Mouse (Mus musculus): ENCODE measurements at regions not wholly inside any gene's neighbourhood (a gene's known extent, or its start where the extent isn't known, plus 50 kb on each side); places are given as distances from the start of the nearest gene placed in this dataset.
A peak's percentile ranks its signal among the peaks of the same experiment; 100 is the strongest.

- no peak for DNase-seq
Measured at GRCm38 (mm10) chr6:84383141-84383540, 210.6 kb downstream of the Cyp26b1 start.

- no peak for DNase-seq
Measured at GRCm38 (mm10) chr6:84381571-84381970, 212.1 kb downstream of the Cyp26b1 start.

- no peak for DNase-seq
Measured at GRCm38 (mm10) chr6:84376666-84377065, 217.0 kb downstream of the Cyp26b1 start.

GRCm38 (mm10) chr6:84375498-84375897 is 218.2 kb downstream of the Cyp26b1 start:
- DNase-seq, result peak; percentile 6

- no peak for DNase-seq
Measured at GRCm38 (mm10) chr6:84366365-84366764, 227.3 kb downstream of the Cyp26b1 start.

- DNase-seq, result no peak
Measured at GRCm38 (mm10) chr6:84365914-84366313, 227.8 kb downstream of the Cyp26b1 start.

- DNase-seq, result no peak
Measured at GRCm38 (mm10) chr6:84364964-84365363, 228.7 kb downstream of the Cyp26b1 start.

GRCm38 (mm10) chr6:84362331-84362730 is 231.4 kb downstream of the Cyp26b1 start:
- DNase-seq, result no peak

GRCm38 (mm10) chr6:84357911-84358310 is 235.8 kb downstream of the Cyp26b1 start:
- no peak for DNase-seq

- no peak for DNase-seq
Measured at GRCm38 (mm10) chr6:84353425-84354220, 240.1 kb downstream of the Cyp26b1 start.

GRCm38 (mm10) chr6:84344936-84345335 is 248.8 kb downstream of the Cyp26b1 start:
- DNase-seq, result no peak

- no peak for DNase-seq
Measured at GRCm38 (mm10) chr6:84333666-84334179, 260.0 kb downstream of the Cyp26b1 start.

- no peak for DNase-seq
Measured at GRCm38 (mm10) chr6:84329106-84329505, 264.6 kb downstream of the Cyp26b1 start.

- no peak for DNase-seq
Measured at GRCm38 (mm10) chr6:84328030-84328390, 265.7 kb downstream of the Cyp26b1 start.

GRCm38 (mm10) chr6:84327306-84328029 is 266.2 kb downstream of the Cyp26b1 start:
- no peak for DNase-seq

GRCm38 (mm10) chr6:84325384-84326114 is 268.2 kb downstream of the Cyp26b1 start:
- no peak for DNase-seq

GRCm38 (mm10) chr6:84324185-84324584 is 269.5 kb downstream of the Cyp26b1 start:
- no peak for DNase-seq

GRCm38 (mm10) chr6:84322528-84322927 is 271.2 kb downstream of the Cyp26b1 start:
- DNase-seq, result no peak

GRCm38 (mm10) chr6:84320586-84320985 is 273.1 kb downstream of the Cyp26b1 start:
- DNase-seq, result no peak

GRCm38 (mm10) chr6:84318774-84319173 is 274.9 kb downstream of the Cyp26b1 start:
- no peak for DNase-seq

GRCm38 (mm10) chr6:84317026-84317425 is 276.7 kb downstream of the Cyp26b1 start:
- no peak for DNase-seq

- DNase-seq, result no peak
Measured at GRCm38 (mm10) chr6:84315175-84315912, 278.4 kb downstream of the Cyp26b1 start.

GRCm38 (mm10) chr6:84313797-84314196 is 279.9 kb downstream of the Cyp26b1 start:
- no peak for DNase-seq
